Comparison of ENCODE assay signal across 8 mouse cellular contexts in the genomic region with DNA sequence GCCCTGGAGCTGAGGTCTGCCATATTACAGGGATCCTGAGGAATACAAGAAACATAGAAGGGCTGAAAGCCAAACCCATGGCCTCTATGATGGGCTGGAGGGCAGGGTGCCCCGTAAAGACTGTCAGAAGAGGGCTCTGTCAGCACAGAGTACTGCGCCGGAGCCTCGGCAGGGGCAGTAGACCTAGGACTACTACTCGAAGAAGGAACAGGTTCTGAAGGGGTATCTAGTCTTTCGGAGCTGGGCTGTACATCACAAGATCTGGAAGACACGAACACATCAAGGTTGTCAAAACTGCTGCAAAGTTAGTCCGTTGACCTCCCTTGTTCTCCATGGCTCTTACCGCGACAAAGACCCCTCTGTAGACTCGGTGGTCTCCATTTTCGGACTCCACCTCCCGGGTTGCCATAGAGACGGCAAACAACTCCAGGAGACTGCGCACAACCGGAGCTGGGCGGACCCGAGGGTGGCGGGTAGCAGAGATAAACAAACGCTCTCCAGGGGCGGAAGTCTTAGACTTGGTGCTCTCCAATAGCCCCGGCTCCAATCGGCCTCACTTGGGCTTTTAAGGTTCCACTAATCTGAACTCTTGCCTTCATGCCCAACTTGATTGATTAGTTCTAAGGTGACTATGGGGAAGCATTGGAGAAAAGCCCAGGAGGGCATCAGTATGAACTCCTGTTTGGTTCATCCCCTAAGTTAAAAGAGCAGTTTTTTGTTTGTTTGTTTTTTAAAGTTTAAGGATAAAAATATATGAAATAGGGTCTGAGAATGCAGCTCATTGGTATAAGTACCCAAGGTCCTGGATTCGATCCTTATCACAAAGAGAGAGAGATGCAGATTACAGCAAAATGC. TPM values are rescaled to one million over a fixed set of nuclear protein-coding genes. Genes with fewer than 3 reads are reported as not detected.
DNase-seq lines count a peak whose midpoint lies in the region; ATAC-seq and TF ChIP-seq lines count a peak whose summit lies in the region.

Gene Spag8 (minus strand): TSS at position 434 of the 855 bp plus-strand sequence.

- ATAC-seq in heart, embryonic 16.5 days (replicated peaks; ENCODE audit: extremely low read depth, insufficient read depth, low FRiP score), result no peak
- no peak for ATAC-seq in limb, embryonic 15.5 days (ENCODE audit: insufficient number of reproducible peaks, low FRiP score, low TSS enrichment, low read depth)
- ATAC-seq in midbrain, embryonic 14.5 days (ENCODE audit: low FRiP score, low TSS enrichment), result no peak

- WGBS in heart, embryonic 16.5 days, result 14% methylated on average over 24 of the region's 24 CpGs
- WGBS in limb, embryonic 15.5 days, result 29% methylated on average over 24 of the region's 24 CpGs
- 9% methylated on average over 24 of the region's 24 CpGs for WGBS in midbrain, embryonic 14.5 days

- no peak for TF ChIP-seq CTCF in layer of hippocampus, adult 2 months (conservative IDR thresholded peaks at IDR 0.05)

- H3K36me3 ChIP-seq in heart, embryonic 16.5 days (ENCODE audit: control insufficient read depth, insufficient read depth), result peaks cover 13% of the 10 kb centered on the region
- H3K36me3 ChIP-seq in limb, embryonic 15.5 days, result peaks cover 26% of the 10 kb centered on the region
- H3K36me3 ChIP-seq in midbrain, embryonic 14.5 days (ENCODE audit: control insufficient read depth, insufficient read depth, low read length), result peaks cover 11% of the 10 kb centered on the region; the same call in 1 of the 2 replicates

- peaks cover 5% of the 10 kb centered on the region for H3K9me3 ChIP-seq in heart, embryonic 16.5 days (replicated peaks; ENCODE audit: control insufficient read depth, low read length)
- peaks cover 6% of the 10 kb centered on the region; the same call in 1 of the 2 replicates for H3K9me3 ChIP-seq in limb, embryonic 15.5 days
- H3K9me3 ChIP-seq in midbrain, embryonic 14.5 days (ENCODE audit: control insufficient read depth, low read length), result no peaks in the 10 kb centered on the region

- H3K27me3 ChIP-seq in heart, embryonic 16.5 days (ENCODE audit: control insufficient read depth, insufficient read depth, low read length), result no peaks in the 10 kb centered on the region
- H3K27me3 ChIP-seq in limb, embryonic 15.5 days, result no peaks in the 10 kb centered on the region
- H3K27me3 ChIP-seq in midbrain, embryonic 14.5 days (ENCODE audit: control insufficient read depth, insufficient read depth, low read length), result no peaks in the 10 kb centered on the region

- peak within 1 kb of the TSS; percentile 28 for H3K4me3 ChIP-seq in layer of hippocampus, adult 2 months
- H3K4me3 ChIP-seq in heart, embryonic 16.5 days (ENCODE audit: low read length), result peak within 1 kb of the TSS; percentile 23
- peak within 1 kb of the TSS; percentile 8; the same call in 1 of the 2 replicates for H3K4me3 ChIP-seq in limb, embryonic 15.5 days
- peak within 1 kb of the TSS; percentile 19 for H3K4me3 ChIP-seq in midbrain, embryonic 14.5 days (replicated peaks; ENCODE audit: low read depth, low read length)

- no peak for DNase-seq in layer of hippocampus, adult 2 months (ENCODE audit: low spot score in 2 of 2)
- DNase-seq in layer of hippocampus, adult 9-11 months, result no peak
- peak; percentile 81 for DNase-seq in embryo, embryonic 11 days
- peak; percentile 76 for DNase-seq in midbrain, embryonic 14.5 days
- DNase-seq in yolk sac, embryonic 10.5 days (ENCODE audit: low spot score), result peak; percentile 61
- no peak for DNase-seq in ovary, postnatal 10 days (ENCODE audit: low spot score)

- H3K27ac ChIP-seq in layer of hippocampus, adult 2 months, result peak within 1 kb of the TSS; percentile 21; the same call in 1 of the 2 replicates
- H3K27ac ChIP-seq in heart, embryonic 16.5 days (ENCODE audit: low read length), result no peak within 1 kb of the TSS
- no peak within 1 kb of the TSS for H3K27ac ChIP-seq in limb, embryonic 15.5 days
- 0 out of 2 replicates have a peak within 1 kb of the TSS, but pooled peaks have one; percentile 41 for H3K27ac ChIP-seq in midbrain, embryonic 14.5 days (replicated peaks; ENCODE audit: low read depth, low read length)

- H3K4me2 ChIP-seq in heart, embryonic 16.5 days (ENCODE audit: low read depth, low read length), result peak within 1 kb of the TSS; percentile 51
- peak within 1 kb of the TSS; percentile 31 for H3K4me2 ChIP-seq in limb, embryonic 15.5 days
- H3K4me2 ChIP-seq in midbrain, embryonic 14.5 days (ENCODE audit: low read length), result peak within 1 kb of the TSS; percentile 44

- peaks cover 4% of the 10 kb centered on the region for H3K4me1 ChIP-seq in heart, embryonic 16.5 days (ENCODE audit: control insufficient read depth, insufficient read depth, low read length)
- peaks cover 9% of the 10 kb centered on the region for H3K4me1 ChIP-seq in limb, embryonic 15.5 days
- peaks cover 4% of the 10 kb centered on the region; the same call in 1 of the 2 replicates for H3K4me1 ChIP-seq in midbrain, embryonic 14.5 days (ENCODE audit: control insufficient read depth, insufficient read depth, low read length)

- H3K9ac ChIP-seq in heart, embryonic 16.5 days (ENCODE audit: low read length), result no peak within 1 kb of the TSS
- H3K9ac ChIP-seq in limb, embryonic 15.5 days, result no peak within 1 kb of the TSS
- H3K9ac ChIP-seq in midbrain, embryonic 14.5 days (replicated peaks; ENCODE audit: low read length), result no peak within 1 kb of the TSS

RNA-seq across cellular contexts. Expression of gene Spag8, which starts in this region (rescaled TPM):
- 1 to 10 TPM; 2.0 to 2.5 TPM for total RNA-seq in layer of hippocampus, adult 2 months (2021)
- 1.2 and 1.3 TPM in 2 replicates for polyA plus RNA-seq in heart, embryonic 16.5 days (2015; fragmentation: Nextera tagmentation; extraction: Ambion mirVana)
- 0.36 and 0.47 TPM in 2 replicates for polyA plus RNA-seq in limb, embryonic 15.5 days (2015; fragmentation: Nextera tagmentation; extraction: Ambion mirVana)
- 5.1 and 5.8 TPM in 2 replicates for polyA plus RNA-seq in midbrain, embryonic 14.5 days (2014; fragmentation: Nextera tagmentation; extraction: Ambion mirVana)

Comparison
In these comparisons a context has a peak if more than half of its experiments do, and no peak if none do; other contexts are left out.
1. DNase-seq: peak in embryo, embryonic 11 days (single experiment), midbrain, embryonic 14.5 days (single experiment) and yolk sac, embryonic 10.5 days (single experiment); none in layer of hippocampus, adult 2 months (0 of 2), layer of hippocampus, adult 9-11 months (single experiment) and ovary, postnatal 10 days (single experiment).
2. H3K27ac ChIP-seq: peak in layer of hippocampus, adult 2 months (single experiment) and midbrain, embryonic 14.5 days (single experiment); none in heart, embryonic 16.5 days (single experiment) and limb, embryonic 15.5 days (single experiment).
3. Peak in every context shown above with its lines, with median percentiles within 50 percentile points of each other: H3K4me3 ChIP-seq and H3K4me2 ChIP-seq.